Mouse (Mus musculus): ENCODE measurements around the gene Rcor3. TPM values are rescaled to one million over a fixed set of nuclear protein-coding genes. Genes with fewer than 3 reads are reported as not detected.

The Rcor3 gene
- polyA plus RNA-seq, 1 experiment = 1.1 TPM

DNA sequence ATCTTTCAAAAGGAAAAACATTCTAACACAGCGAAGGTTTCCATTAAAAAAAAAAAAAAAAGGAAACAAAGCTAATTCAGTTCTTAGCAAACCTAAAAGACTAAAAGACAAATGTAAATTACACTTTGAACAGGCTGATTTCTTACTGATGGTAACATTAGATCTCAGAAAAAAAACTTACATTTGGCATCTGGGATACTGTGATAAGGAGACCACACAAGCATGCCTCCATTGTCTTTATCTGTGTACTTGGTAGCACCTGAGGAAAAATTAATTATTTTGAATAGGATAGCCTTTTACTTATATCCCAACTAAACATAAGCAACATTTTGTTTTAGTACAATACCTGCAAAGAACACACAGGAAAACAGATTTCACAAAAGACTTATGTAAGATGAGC lies 7.7 kb downstream of the Rcor3 start:
- Histone ChIP-seq H3K4me3 (replicated peaks) (no peak overlapping the region), H3K27me3 (ENCODE audit: control insufficient read depth) (no peaks in the 10 kb centered on the region), H3K9me3 (ENCODE audit: control insufficient read depth, low read length) (no peaks in the 10 kb centered on the region), H3K4me1 (ENCODE audit: control insufficient read depth) (peaks cover 30% of the 10 kb centered on the region), H3K36me3 (ENCODE audit: control insufficient read depth) (peaks cover 63% of the 10 kb centered on the region)
- TF ChIP-seq GATA1 (IDR thresholded peaks at IDR 0.05; ENCODE audit: low read length) (no peak), TAL1 (IDR thresholded peaks at IDR 0.05; ENCODE audit: low read length) (no peak)

DNA sequence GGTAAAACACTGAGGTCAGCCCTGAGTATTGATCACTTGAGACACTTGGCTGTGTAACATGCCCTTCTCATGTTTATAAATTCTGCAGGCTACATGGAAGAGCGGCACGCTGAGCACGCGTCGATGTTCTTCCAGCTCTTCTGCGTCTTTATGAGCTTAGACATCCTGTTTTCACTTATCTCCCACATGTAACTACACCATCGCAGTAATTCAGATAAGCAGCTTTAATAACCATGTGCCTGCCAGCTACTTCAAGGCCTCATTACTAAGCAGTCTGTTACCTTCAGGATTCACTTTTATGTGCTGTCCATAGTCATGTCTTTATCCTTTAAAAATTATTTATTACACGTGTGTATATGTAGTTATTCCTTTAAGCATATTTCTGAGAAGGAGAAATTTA lies 9.5 kb downstream of the Rcor3 start:
- peaks cover 70% of the 10 kb centered on the region for H3K36me3 ChIP-seq (ENCODE audit: control insufficient read depth)
- H3K9me3 ChIP-seq (ENCODE audit: control insufficient read depth, low read length) = no peaks in the 10 kb centered on the region
- H3K27me3 ChIP-seq (ENCODE audit: control insufficient read depth) = no peaks in the 10 kb centered on the region
- H3K4me1 ChIP-seq (ENCODE audit: control insufficient read depth) = peaks cover 24% of the 10 kb centered on the region
- TF ChIP-seq GATA1 (IDR thresholded peaks at IDR 0.05; ENCODE audit: low read length) (no peak), TAL1 (IDR thresholded peaks at IDR 0.05; ENCODE audit: low read length) (no peak)
- H3K4me3 ChIP-seq (replicated peaks) = no peak overlapping the region

DNA sequence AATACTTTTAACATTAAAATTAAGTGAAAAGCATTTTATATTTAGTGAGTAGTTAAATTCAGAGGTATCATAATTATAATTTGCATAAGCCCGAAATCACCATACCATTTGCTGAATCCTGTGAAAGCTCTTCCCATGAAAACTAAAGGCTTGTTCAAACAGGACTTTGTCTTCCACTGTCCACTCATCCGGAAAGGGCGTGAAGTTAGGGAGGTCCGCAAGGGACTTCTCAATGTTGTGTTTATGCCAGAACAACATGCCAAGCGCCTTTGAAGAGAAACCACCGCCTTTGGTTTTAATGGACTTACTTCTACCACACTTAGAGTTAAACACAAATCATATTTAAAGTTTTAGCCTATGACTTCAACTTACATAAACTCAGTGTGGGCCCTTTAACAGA lies 12.1 kb downstream of the Rcor3 start:
- H3K4me1 ChIP-seq (ENCODE audit: control insufficient read depth) = peaks cover 23% of the 10 kb centered on the region
- no peak for TF ChIP-seq TAL1 (IDR thresholded peaks at IDR 0.05; ENCODE audit: low read length)
- TF ChIP-seq GATA1 (IDR thresholded peaks at IDR 0.05; ENCODE audit: low read length) = no peak
- no peaks in the 10 kb centered on the region for H3K27me3 ChIP-seq (ENCODE audit: control insufficient read depth)
- H3K4me3 ChIP-seq (replicated peaks) = no peak overlapping the region
- H3K9me3 ChIP-seq (ENCODE audit: control insufficient read depth, low read length) = no peaks in the 10 kb centered on the region
- H3K36me3 ChIP-seq (ENCODE audit: control insufficient read depth) = peaks cover 86% of the 10 kb centered on the region

DNA sequence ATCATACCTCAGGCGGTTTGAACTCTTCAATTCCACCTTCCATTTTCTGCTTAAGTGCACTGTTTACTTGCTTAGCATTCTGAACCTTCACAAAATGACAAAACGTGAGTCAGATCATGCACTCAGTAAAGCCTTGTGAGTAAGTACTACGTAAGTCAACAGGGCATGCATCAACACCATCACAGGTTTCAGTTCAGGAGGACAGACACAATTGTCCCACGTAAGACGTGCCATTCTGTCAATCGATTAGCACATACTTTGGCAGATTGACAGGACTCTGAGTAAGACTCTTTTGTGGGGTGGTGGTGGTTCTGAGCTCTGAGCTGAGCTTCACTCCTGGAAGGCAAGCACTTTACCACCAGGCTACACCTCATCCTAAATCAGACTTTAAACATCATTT lies 21.6 kb downstream of the Rcor3 start:
- TF ChIP-seq TAL1 (IDR thresholded peaks at IDR 0.05; ENCODE audit: low read length) = no peak
- TF ChIP-seq GATA1 (IDR thresholded peaks at IDR 0.05; ENCODE audit: low read length) = no peak
- Histone ChIP-seq H3K4me3 (replicated peaks) (no peak overlapping the region), H3K36me3 (ENCODE audit: control insufficient read depth) (peaks cover 91% of the 10 kb centered on the region)

DNA sequence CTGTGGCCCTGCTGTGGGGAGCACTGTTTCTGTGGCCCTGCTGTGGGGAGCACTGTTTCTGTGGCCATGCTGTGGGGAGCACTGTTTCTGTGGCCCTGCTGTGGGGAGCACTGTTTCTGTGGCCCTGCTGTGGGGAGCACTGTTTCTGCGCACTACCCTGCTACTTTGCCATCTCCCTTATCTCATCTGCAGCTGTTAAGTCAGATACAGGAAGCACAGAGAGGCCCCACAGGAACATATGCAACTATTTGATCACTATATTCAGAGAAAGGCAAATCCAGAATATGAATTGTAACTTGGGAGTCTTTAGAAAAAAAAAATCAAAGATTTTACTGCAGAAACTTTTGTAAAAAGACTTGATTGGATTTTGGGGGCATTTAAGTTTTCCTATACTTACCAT lies 22.5 kb downstream of the Rcor3 start:
- peaks cover 15% of the 10 kb centered on the region for H3K4me1 ChIP-seq (ENCODE audit: control insufficient read depth)
- no peak for TF ChIP-seq GATA1 (IDR thresholded peaks at IDR 0.05; ENCODE audit: low read length)
- no peaks in the 10 kb centered on the region for H3K9me3 ChIP-seq (ENCODE audit: control insufficient read depth, low read length)
- H3K27me3 ChIP-seq (ENCODE audit: control insufficient read depth) = no peaks in the 10 kb centered on the region
- H3K4me3 ChIP-seq (replicated peaks) = no peak overlapping the region
- peaks cover 91% of the 10 kb centered on the region for H3K36me3 ChIP-seq (ENCODE audit: control insufficient read depth)

More for the DNA sequence above, 21.6 kb downstream of the Rcor3 start:
- Histone ChIP-seq H3K27me3 (ENCODE audit: control insufficient read depth) (no peaks in the 10 kb centered on the region), H3K4me1 (ENCODE audit: control insufficient read depth) (peaks cover 15% of the 10 kb centered on the region), H3K9me3 (ENCODE audit: control insufficient read depth, low read length) (no peaks in the 10 kb centered on the region)

DNA sequence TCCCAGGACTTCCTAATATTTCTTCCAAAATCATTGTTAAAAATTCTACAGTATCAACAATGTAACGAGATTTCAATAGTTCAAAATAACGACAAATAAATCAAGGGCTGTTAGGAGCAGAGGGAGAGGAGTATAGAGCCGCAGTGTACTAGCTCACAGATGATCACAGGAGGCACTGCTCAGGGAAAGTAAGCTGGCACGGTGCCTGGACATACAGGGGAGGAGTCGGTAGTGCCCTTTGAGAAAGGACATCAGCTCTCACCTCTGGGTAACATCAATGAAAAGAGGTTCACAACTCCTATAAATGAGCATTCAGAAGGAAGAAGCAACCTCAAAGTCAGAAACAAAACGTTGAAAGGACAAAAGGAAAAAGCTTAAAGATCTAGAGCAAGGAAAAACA lies 28.7 kb downstream of the Rcor3 start:
- no peaks in the 10 kb centered on the region for H3K27me3 ChIP-seq (ENCODE audit: control insufficient read depth)
- H3K4me1 ChIP-seq (ENCODE audit: control insufficient read depth) = no peaks in the 10 kb centered on the region; the same call in 1 of the 2 replicates
- TF ChIP-seq GATA1 (IDR thresholded peaks at IDR 0.05; ENCODE audit: low read length) (no peak), TAL1 (IDR thresholded peaks at IDR 0.05; ENCODE audit: low read length) (no peak)
- H3K36me3 ChIP-seq (ENCODE audit: control insufficient read depth) = peaks cover 88% of the 10 kb centered on the region
- no peak overlapping the region for H3K4me3 ChIP-seq (replicated peaks)
- H3K9me3 ChIP-seq (ENCODE audit: control insufficient read depth, low read length) = no peaks in the 10 kb centered on the region

DNA sequence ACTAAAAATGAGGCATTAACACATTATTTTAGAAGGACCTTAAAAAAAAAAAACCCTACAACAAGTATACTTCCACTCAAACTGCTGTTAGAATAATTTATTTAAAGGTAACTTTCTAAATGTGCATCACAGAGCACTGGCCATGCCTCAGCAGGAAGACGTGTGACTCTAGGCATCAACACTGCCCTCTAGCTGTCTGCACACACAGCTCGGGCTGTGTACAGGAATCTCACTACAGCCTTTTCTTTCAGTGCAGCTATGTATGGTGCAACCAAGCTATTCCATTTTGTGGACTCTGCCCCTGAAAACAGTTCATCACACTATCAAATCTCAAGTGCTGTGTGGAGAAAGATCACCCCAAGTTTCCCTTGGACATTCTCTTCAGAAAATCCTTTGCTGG lies 30.5 kb downstream of the Rcor3 start:
- H3K36me3 ChIP-seq (ENCODE audit: control insufficient read depth) = peaks cover 85% of the 10 kb centered on the region
- no peaks in the 10 kb centered on the region; the same call in 1 of the 2 replicates for H3K4me1 ChIP-seq (ENCODE audit: control insufficient read depth)
- no peaks in the 10 kb centered on the region for H3K9me3 ChIP-seq (ENCODE audit: control insufficient read depth, low read length)
- TF ChIP-seq GATA1 (IDR thresholded peaks at IDR 0.05; ENCODE audit: low read length) (no peak), TAL1 (IDR thresholded peaks at IDR 0.05; ENCODE audit: low read length) (no peak)
- no peaks in the 10 kb centered on the region for H3K27me3 ChIP-seq (ENCODE audit: control insufficient read depth)
- no peak overlapping the region for H3K4me3 ChIP-seq (replicated peaks)

DNA sequence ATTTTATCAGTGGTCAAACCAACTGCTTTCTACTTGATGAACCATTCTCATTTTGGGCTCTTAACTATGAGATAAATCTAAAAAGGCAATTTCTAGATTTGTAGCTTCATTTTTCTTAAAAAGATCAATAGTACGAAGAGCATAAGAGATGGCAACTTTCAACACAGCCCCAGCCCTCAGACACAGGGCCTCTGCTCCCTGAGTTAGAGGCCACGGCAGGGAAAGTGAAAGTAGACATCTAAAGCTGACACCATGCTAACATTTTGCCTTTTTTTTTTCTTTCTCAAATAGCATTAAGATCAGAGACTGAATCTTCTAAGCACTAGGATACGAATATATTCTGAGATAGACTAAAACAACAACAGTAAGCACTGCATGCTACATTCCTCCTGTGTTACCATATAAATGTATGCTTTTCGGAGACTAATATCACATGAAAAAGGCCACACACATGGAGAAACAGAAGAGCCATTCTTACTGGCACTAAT lies 31.9 kb downstream of the Rcor3 start:
- peaks cover 85% of the 10 kb centered on the region for H3K36me3 ChIP-seq (ENCODE audit: control insufficient read depth)
- no peaks in the 10 kb centered on the region; the same call in 1 of the 2 replicates for H3K4me1 ChIP-seq (ENCODE audit: control insufficient read depth)
- TF ChIP-seq GATA1 (IDR thresholded peaks at IDR 0.05; ENCODE audit: low read length) = no peak
- no peak for TF ChIP-seq TAL1 (IDR thresholded peaks at IDR 0.05; ENCODE audit: low read length)
- H3K27me3 ChIP-seq (ENCODE audit: control insufficient read depth) = no peaks in the 10 kb centered on the region
- no peak overlapping the region for H3K4me3 ChIP-seq (replicated peaks)
- no peaks in the 10 kb centered on the region for H3K9me3 ChIP-seq (ENCODE audit: control insufficient read depth, low read length)

DNA sequence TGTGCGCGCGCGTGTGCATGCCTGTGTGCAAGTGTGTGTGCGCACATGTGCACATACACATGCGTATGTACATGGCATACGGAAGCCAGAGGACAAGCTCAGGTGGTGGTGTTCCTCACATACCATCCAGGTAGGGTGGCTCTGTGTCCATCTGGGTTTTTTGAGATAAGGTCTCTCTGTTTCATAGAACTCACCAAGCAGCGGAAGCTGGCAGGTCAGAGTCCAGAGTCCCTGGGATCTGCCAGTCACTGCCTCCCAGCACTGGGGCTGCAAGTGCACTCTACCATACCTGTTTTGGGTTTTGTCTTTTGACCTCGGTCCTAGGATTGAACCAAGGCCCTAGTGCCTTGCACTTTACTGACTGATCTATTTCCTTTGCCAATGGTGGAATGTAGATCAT lies 33.8 kb downstream of the Rcor3 start:
- H3K36me3 ChIP-seq (ENCODE audit: control insufficient read depth) = peaks cover 81% of the 10 kb centered on the region
- TF ChIP-seq GATA1 (IDR thresholded peaks at IDR 0.05; ENCODE audit: low read length) = no peak
- TF ChIP-seq TAL1 (IDR thresholded peaks at IDR 0.05; ENCODE audit: low read length) = no peak
- no peaks in the 10 kb centered on the region; the same call in 1 of the 2 replicates for H3K4me1 ChIP-seq (ENCODE audit: control insufficient read depth)

DNA sequence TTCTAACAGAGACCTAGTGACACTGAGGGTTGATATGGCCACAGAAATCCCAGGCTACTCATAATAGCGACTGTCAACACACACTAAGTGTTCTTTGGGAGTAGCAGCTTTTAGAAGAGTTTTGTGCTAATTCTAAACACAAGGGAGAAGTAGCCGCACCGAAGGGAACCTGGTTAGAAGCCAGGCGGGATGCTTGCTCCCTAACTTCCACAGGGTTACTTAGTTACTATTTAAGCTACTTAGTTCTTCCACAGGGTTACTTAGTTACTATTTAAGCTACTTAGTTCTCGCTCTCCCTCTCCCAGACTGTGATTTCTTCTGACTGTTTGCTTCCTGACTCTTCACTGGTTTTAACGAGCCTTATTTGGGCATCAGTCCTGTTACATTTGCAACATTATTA lies 34.7 kb downstream of the Rcor3 start:
- Histone ChIP-seq H3K4me1 (ENCODE audit: control insufficient read depth) (no peaks in the 10 kb centered on the region; the same call in 1 of the 2 replicates), H3K4me3 (replicated peaks) (no peak overlapping the region), H3K27me3 (ENCODE audit: control insufficient read depth) (no peaks in the 10 kb centered on the region), H3K9me3 (ENCODE audit: control insufficient read depth, low read length) (no peaks in the 10 kb centered on the region), H3K36me3 (ENCODE audit: control insufficient read depth) (peaks cover 81% of the 10 kb centered on the region)
- TF ChIP-seq GATA1 (IDR thresholded peaks at IDR 0.05; ENCODE audit: low read length) (no peak), TAL1 (IDR thresholded peaks at IDR 0.05; ENCODE audit: low read length) (no peak)

More for the DNA sequence above, 33.8 kb downstream of the Rcor3 start:
- Histone ChIP-seq H3K9me3 (ENCODE audit: control insufficient read depth, low read length) (no peaks in the 10 kb centered on the region), H3K4me3 (replicated peaks) (no peak overlapping the region), H3K27me3 (ENCODE audit: control insufficient read depth) (no peaks in the 10 kb centered on the region)
